Mouse (Mus musculus) forebrain, embryonic 13.5 days (tissue): ENCODE measurements around the gene Mcpt8. TPM values are rescaled to one million over a fixed set of nuclear protein-coding genes. Genes with fewer than 3 reads are reported as not detected.
"Not testable (repeated sequence)": the region's sequence is repeated elsewhere in the genome, so short reads cannot be mapped to it uniquely, and the experiment has no call there.

Experiments used
- ATAC-seq: fragments of 200-750 bp; cut with Nextera tagmentation; 2 replicates; pipeline ENCODE4 v1.8.0; 2017
- H3K27ac ChIP-seq: fragments of 300-500 bp; sonication (generic); 2 replicates; pipeline ENCODE4 v1.5.1; 2015; ENCODE audit warnings: inconsistent platforms, mild to moderate bottlenecking, moderate library complexity
- H3K27me3 ChIP-seq: fragments of 300-500 bp; sonication (generic); 2 replicates; pipeline ENCODE4 v1.6.1; 2015; ENCODE audit warnings: mild to moderate bottlenecking, inconsistent platforms
- H3K36me3 ChIP-seq: fragments of 300-500 bp; sonication (generic); 2 replicates; pipeline ENCODE4 v1.6.1; 2015; ENCODE audit warnings: mild to moderate bottlenecking, inconsistent platforms; ENCODE audit not compliant: poor library complexity, severe bottlenecking
- H3K4me1 ChIP-seq: fragments of 300-500 bp; sonication (generic); 2 replicates; pipeline ENCODE4 v1.6.1; 2015; ENCODE audit warnings: inconsistent platforms
- H3K4me2 ChIP-seq: fragments of 300-500 bp; sonication (generic); 2 replicates; pipeline ENCODE4 v1.6.1; 2015; ENCODE audit warnings: inconsistent platforms, mild to moderate bottlenecking, moderate library complexity
- H3K4me3 ChIP-seq: fragments of 300-500 bp; sonication (generic); 2 replicates; pipeline ENCODE4 v1.5.1; 2015; ENCODE audit warnings: mild to moderate bottlenecking, inconsistent platforms
- H3K9ac ChIP-seq: fragments of 300-500 bp; sonication (generic); 2 replicates; pipeline ENCODE4 v1.6.1; 2015; ENCODE audit warnings: mild to moderate bottlenecking, inconsistent platforms
- H3K9me3 ChIP-seq: fragments of 300-500 bp; sonication (generic); replicated peaks from 2 replicates; pipeline ENCODE4 v1.6.1; 2016; ENCODE audit warnings: inconsistent platforms
- WGBS: fragments of 180-500 bp; shearing (Covaris S2); methylation state at CpG from one replicate; pipeline ENCODE4 v1.1.7; 2015; 5-methylcytosine and 5-hydroxymethylcytosine counted together
- polyA plus RNA-seq: library from polyadenylated mRNA; unstranded; fragments of >200 nt; fragmentation: Nextera tagmentation; extraction: Ambion mirVana; gene quantifications from 2 replicates; pipeline ENCODE4 v1.2.1, GENCODE M21; 2015

Gene Mcpt8
- not detected in 2 replicates for polyA plus RNA-seq

DNA sequence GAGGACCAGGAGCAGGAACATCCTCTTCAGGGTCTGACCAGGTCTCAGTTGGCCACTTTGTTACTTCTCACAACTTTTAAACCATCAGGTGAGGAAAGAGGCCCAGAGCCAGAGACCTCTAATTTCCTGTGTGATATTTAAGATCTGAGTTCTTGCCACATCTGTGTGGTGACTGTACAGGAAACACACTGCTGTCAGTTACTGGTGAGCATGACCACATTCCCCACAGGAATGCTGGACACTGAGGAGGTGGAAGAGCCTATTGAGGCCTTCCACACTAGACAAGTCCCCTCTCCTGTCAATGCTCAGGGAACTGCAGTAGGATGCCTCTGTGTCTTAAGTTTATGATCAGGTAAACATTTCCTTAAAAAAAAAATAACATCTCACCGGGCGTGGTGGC lies at the start of gene Mcpt8:
TSS of gene Mcpt8 (minus strand) at position 107 of the 400 bp plus-strand sequence.
- WGBS: 92% methylated on average over 2 of the region's 2 CpGs

DNA sequence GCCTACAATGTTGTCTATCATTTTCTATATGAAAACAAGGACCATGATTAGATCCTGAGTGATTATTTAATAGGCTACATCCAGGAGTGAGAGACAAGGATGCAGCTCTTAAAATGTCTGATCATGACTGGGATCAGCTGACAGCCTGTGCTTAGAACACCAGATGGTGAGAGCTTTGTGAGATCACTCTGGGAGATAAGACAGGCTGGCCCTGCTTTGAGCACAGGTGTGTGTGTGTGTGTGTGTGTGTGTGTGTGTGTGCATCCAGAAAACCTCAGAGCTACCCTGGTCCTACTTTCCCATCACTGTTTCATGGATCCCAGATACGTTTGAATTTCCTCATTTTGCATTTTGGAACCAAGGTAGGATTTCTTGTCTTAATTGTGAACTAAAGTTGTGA lies 48.6 kb upstream of the Mcpt8 start:
- whole genome bisulfite sequencing: 85% methylated on average over 1 of the region's 1 CpGs

More for the DNA sequence above, at the start of gene Mcpt8:
- Histone ChIP-seq H3K4me2 (no peak within 1 kb of the TSS), H3K4me3 (no peak within 1 kb of the TSS), H3K27me3 (no peaks in the 10 kb centered on the region), H3K4me1 (no peaks in the 10 kb centered on the region), H3K9me3 (no peaks in the 10 kb centered on the region), H3K27ac (no peak within 1 kb of the TSS), H3K36me3 (no peaks in the 10 kb centered on the region), H3K9ac (no peak within 1 kb of the TSS)
- no peak for ATAC-seq

GRCm38 (mm10) chr14:56132508-56132907 lies 47.4 kb upstream of the Mcpt8 start, which contains the start of gene Gzmd:
Gene Gzmd (minus strand): TSS chr14:56132608.
- H3K4me1 ChIP-seq, H3K27me3 ChIP-seq, H3K27ac ChIP-seq, H3K36me3 ChIP-seq, H3K4me3 ChIP-seq, H3K4me2 ChIP-seq, H3K9ac ChIP-seq, H3K9me3 ChIP-seq, ATAC-seq: not testable (repeated sequence)
- WGBS: 81% methylated on average over 2 of the region's 2 CpGs

More for the DNA sequence above, 48.6 kb upstream of the Mcpt8 start:
- not testable (repeated sequence) for H3K27ac ChIP-seq, H3K4me3 ChIP-seq, ATAC-seq, H3K9me3 ChIP-seq, H3K27me3 ChIP-seq, H3K36me3 ChIP-seq, H3K4me2 ChIP-seq, H3K4me1 ChIP-seq, H3K9ac ChIP-seq

DNA sequence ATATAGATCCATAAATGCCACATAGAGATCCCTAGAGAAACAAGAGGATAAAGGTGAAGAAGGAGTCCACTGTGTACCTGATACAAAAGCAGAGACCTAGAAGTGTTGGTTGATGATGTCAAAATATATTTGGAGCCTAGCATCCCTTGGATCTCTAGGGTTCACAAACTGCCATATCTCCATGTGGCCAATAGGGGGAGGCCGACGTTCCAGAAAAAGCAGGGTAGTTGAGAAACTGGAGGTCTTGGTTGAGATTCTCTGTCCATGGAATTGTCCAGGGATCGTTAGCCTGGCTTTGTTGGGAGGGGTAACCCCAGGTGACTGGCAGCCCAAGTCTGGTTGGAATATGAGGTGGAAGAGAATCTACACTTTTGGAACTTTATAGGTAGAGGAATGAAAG lies 43.3 kb upstream of the Mcpt8 start:
- Histone ChIP-seq H3K27me3 (no peaks in the 10 kb centered on the region), H3K36me3 (no peaks in the 10 kb centered on the region), H3K27ac (no peak overlapping the region), H3K4me3 (no peak overlapping the region), H3K9me3 (no peaks in the 10 kb centered on the region), H3K4me1 (no peaks in the 10 kb centered on the region), H3K9ac (no peak overlapping the region), H3K4me2 (no peak overlapping the region)
- 44% methylated on average over 3 of the region's 3 CpGs for WGBS
- no peak for ATAC-seq

DNA sequence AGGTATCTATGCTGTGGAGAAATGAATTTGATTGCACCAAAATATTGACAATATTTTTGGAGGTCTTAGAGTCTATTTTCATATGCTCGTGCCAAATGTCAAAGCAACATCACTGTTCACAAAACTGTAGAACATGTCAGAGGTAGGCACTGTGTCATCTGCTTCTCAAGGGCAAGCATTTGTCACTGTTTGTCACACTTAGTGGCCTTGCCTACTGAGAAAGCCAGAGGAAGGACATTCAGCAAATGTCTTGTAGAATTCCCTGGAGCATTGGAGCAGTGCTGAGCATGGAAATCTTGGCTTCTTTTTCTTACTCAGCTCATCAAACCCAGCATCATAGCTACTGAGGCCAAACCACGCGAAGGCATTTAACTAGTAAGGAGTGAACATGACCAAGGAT lies 38.4 kb upstream of the Mcpt8 start:
- no peak for ATAC-seq
- Histone ChIP-seq H3K9me3 (no peaks in the 10 kb centered on the region), H3K4me1 (no peaks in the 10 kb centered on the region), H3K27ac (no peak overlapping the region), H3K27me3 (no peaks in the 10 kb centered on the region), H3K4me2 (no peak overlapping the region), H3K4me3 (no peak overlapping the region), H3K9ac (no peak overlapping the region), H3K36me3 (no peaks in the 10 kb centered on the region)
- 89% methylated on average over 3 of the region's 3 CpGs for WGBS

DNA sequence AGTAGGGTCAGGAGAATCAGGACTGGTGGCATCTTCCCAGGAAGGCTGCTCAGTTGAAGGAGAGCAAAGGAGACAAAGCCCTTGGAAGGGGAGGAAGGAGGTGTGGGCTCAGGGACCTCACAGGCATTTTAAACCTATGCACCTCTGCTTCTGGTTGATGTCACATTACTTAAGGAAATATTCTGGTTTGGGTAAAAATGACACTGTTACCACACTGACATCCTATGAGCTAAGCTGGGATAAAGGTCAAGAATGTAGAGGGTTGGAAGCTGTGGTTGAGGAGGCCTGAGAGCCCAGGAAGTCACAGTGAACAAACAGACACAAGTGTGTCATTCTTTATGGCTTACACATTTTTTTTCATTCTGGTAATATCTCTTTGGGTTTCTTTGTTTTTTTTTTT lies 35.5 kb upstream of the Mcpt8 start, which contains the start of gene Gzme:
TSS of gene Gzme (minus strand) at position 101 of the 400 bp plus-strand sequence.
- Histone ChIP-seq H3K4me1 (no peaks in the 10 kb centered on the region), H3K36me3 (no peaks in the 10 kb centered on the region), H3K9me3 (no peaks in the 10 kb centered on the region), H3K9ac (no peak within 1 kb of the TSS), H3K27ac (no peak within 1 kb of the TSS), H3K27me3 (no peaks in the 10 kb centered on the region), H3K4me2 (no peak within 1 kb of the TSS), H3K4me3 (no peak within 1 kb of the TSS)
- no peak for ATAC-seq

GRCm38 (mm10) chr14:56115531-56116310 lies 30.6 kb upstream of the Mcpt8 start:
- H3K9me3 ChIP-seq, H3K9ac ChIP-seq, H3K36me3 ChIP-seq, H3K27me3 ChIP-seq, H3K27ac ChIP-seq, ATAC-seq, H3K4me1 ChIP-seq, H3K4me3 ChIP-seq, H3K4me2 ChIP-seq: not testable (repeated sequence)
- WGBS: 93% methylated on average over 33 of the region's 33 CpGs

GRCm38 (mm10) chr14:56105447-56106180 lies 20.5 kb upstream of the Mcpt8 start:
- H3K9ac ChIP-seq: no peak overlapping the region
- H3K9me3 ChIP-seq: no peaks in the 10 kb centered on the region
- H3K27ac ChIP-seq: no peak overlapping the region
- H3K4me3 ChIP-seq: no peak overlapping the region
- H3K36me3 ChIP-seq: no peaks in the 10 kb centered on the region
- no peak overlapping the region for H3K4me2 ChIP-seq
- H3K4me1 ChIP-seq: no peaks in the 10 kb centered on the region
- WGBS: 86% methylated on average over 13 of the region's 13 CpGs
- ATAC-seq: no peak
- H3K27me3 ChIP-seq: no peaks in the 10 kb centered on the region

GRCm38 (mm10) chr14:56105016-56105415 lies 19.9 kb upstream of the Mcpt8 start:
- no peak for ATAC-seq
- WGBS: 90% methylated on average over 5 of the region's 5 CpGs
- Histone ChIP-seq H3K27me3 (no peaks in the 10 kb centered on the region), H3K4me2 (no peak overlapping the region), H3K36me3 (no peaks in the 10 kb centered on the region), H3K27ac (no peak overlapping the region), H3K4me1 (no peaks in the 10 kb centered on the region), H3K9me3 (no peaks in the 10 kb centered on the region), H3K9ac (no peak overlapping the region), H3K4me3 (no peak overlapping the region)

DNA sequence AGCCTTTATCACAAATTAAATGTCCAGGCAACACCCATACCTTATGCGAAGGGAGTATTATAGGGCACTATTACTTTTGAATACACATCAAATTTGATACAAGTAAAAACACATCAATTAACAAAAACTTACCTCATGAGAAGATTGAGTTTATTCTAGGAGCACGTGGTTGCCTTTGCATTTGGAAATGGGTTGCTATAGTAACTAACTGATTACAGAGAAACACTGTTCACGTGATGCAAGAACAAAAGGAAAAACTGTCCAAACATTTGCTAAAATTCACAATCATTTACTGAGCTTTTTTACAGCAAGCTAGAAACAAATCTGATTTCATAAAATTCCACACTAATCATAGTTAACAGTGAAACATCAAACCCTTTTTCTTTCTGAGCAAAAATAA lies 18.4 kb upstream of the Mcpt8 start:
- WGBS: 50% methylated on average over 3 of the region's 3 CpGs
- Histone ChIP-seq H3K27me3 (no peaks in the 10 kb centered on the region), H3K4me2 (no peak overlapping the region), H3K36me3 (no peaks in the 10 kb centered on the region), H3K4me3 (no peak overlapping the region), H3K9me3 (no peaks in the 10 kb centered on the region), H3K27ac (no peak overlapping the region), H3K9ac (no peak overlapping the region), H3K4me1 (no peaks in the 10 kb centered on the region)
- ATAC-seq: peak; percentile 51; the same call in 1 of the 2 replicates

DNA sequence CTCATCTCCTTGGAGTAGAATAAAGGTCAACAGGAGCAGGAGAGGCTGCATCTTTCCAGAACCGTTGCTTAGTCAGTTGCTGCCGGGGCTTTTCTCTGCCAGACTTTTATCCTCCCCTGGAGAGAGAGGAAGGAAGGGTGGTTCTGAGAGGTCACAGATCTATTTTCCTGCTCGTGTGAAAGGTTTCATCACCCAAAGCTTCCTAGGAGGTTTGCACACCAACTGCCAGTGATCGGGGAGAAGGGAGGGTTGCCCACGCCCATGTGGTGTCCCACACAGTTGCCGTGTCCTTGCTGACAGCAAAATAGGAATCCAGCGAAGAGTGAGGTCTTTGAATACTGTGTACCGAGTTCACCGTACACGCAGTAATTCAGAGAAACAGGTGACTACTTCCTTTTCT lies 17.3 kb upstream of the Mcpt8 start, which contains the start of gene Ctsg:
TSS of gene Ctsg (minus strand) at position 189 of the 400 bp plus-strand sequence.
- H3K27me3 ChIP-seq: no peaks in the 10 kb centered on the region
- H3K4me2 ChIP-seq: no peak within 1 kb of the TSS
- no peaks in the 10 kb centered on the region for H3K36me3 ChIP-seq
- no peaks in the 10 kb centered on the region for H3K4me1 ChIP-seq
- no peak within 1 kb of the TSS for H3K27ac ChIP-seq
- no peak for ATAC-seq
- H3K9ac ChIP-seq: no peak within 1 kb of the TSS
- WGBS: 82% methylated on average over 10 of the region's 10 CpGs
- H3K4me3 ChIP-seq: no peak within 1 kb of the TSS
- no peaks in the 10 kb centered on the region for H3K9me3 ChIP-seq

- H3K9me3 ChIP-seq: no peaks in the 10 kb centered on the region
- H3K4me3 ChIP-seq: no peak overlapping the region
- WGBS: 85% methylated on average over 4 of the region's 4 CpGs
- no peaks in the 10 kb centered on the region for H3K27me3 ChIP-seq
- H3K36me3 ChIP-seq: no peaks in the 10 kb centered on the region
- no peak overlapping the region for H3K27ac ChIP-seq
- H3K4me1 ChIP-seq: no peaks in the 10 kb centered on the region
- ATAC-seq: no peak
- H3K4me2 ChIP-seq: no peak overlapping the region
- H3K9ac ChIP-seq: no peak overlapping the region
Measured at GRCm38 (mm10) chr14:56098940-56099339, 13.9 kb upstream of the Mcpt8 start.
